Comparison of ENCODE assay signal across 8 mouse cellular contexts in the genomic region with DNA sequence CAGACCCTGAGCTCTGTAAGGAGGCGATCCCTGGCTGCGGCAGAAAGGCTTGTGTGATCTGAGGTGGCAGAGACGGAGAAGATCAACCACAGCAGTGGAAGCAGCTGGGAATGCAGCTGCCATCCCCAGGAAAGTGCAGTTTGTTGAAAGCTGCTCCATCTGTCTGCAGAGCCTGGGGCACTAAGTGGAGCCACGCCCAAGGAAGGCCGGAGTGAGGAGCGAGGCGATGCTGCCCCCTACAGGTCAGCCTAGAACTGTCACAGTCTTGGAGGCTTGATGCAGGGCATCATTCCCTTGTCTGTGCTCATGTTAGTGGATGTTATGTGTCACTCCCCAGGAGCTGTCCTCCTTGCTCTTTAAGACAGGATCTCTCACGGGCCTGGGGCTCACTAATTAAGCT. TPM values are rescaled to one million over a fixed set of nuclear protein-coding genes. Genes with fewer than 3 reads are reported as not detected.
A peak's percentile ranks its signal among the peaks of the same experiment; 100 is the strongest.
DNase-seq lines count a peak whose midpoint lies in the region; ATAC-seq and TF ChIP-seq lines count a peak whose summit lies in the region.

No protein-coding gene starts in this region.

- H3K4me3 ChIP-seq in left cerebral cortex, adult 2 months, result no peak overlapping the region

- DNase-seq in ZHBTc4 (ENCODE audit: low read depth, low spot score), result peak; percentile 89
- DNase-seq in gastrocnemius, adult 8-10 months (ENCODE audit: low spot score in 2 of 2), result peak; percentile 31 to 48
- peak; percentile 31 for DNase-seq in hindlimb bud, embryonic 11.5 days (ENCODE audit: extremely low spot score, low read depth, low spot score)
- peak; percentile 75 to 86 for DNase-seq in left cerebral cortex, adult 2 months (ENCODE audit: extremely low spot score in 1 of 2, low spot score in 2 of 2)
- peak; percentile 72 for DNase-seq in right cerebral cortex, adult 18-20 months
- DNase-seq in urinary bladder, adult 2 months (ENCODE audit: low spot score), result peak; percentile 72

- peak; percentile 84 for TF ChIP-seq CTCF in left cerebral cortex, adult 2 months (IDR thresholded peaks at IDR 0.05)

- peak; percentile 97 for ATAC-seq in common myeloid progenitor, adult 5-6 weeks (replicated peaks; ENCODE audit: low read depth, poor library complexity, severe bottlenecking)
- peak; percentile 98 for ATAC-seq in megakaryocyte, adult 5-6 weeks (ENCODE audit: poor library complexity, severe bottlenecking)

- intact Hi-C loops in left cerebral cortex, adult 2 months (cut with DNase I), result loop anchor here (1.0 to 2.0 kb wide), 4 partner anchors 52 to 510 kb away; no protein-coding TSS in a partner anchor

- no peak overlapping the region for H3K27ac ChIP-seq in left cerebral cortex, adult 2 months

RNA-seq across cellular contexts. Expression of a gene that starts 32.5 kb away (rescaled TPM):
- 6.3 and 8.3 TPM in 2 replicates for total RNA-seq in common myeloid progenitor, adult 5-6 weeks (2017)
- total RNA-seq in gastrocnemius, adult 8-10 months (2022), result 1 to 10 TPM; 1.7 to 3.6 (median 2.8) TPM
- 1 to 10 TPM; 7.4 to 9.3 TPM for total RNA-seq in left cerebral cortex, adult 2 months (2021)
- total RNA-seq in megakaryocyte, adult 5-6 weeks (2015), result 6.4 and 7.6 TPM in 2 replicates
- 11.4 and 12.6 TPM in 2 replicates for total RNA-seq in megakaryocyte, adult 5-6 weeks (2017)
- polyA plus RNA-seq in urinary bladder, adult 2 months (2012; rRNA removed), result 13.0 and 14.9 TPM in 2 replicates

Comparison
In these comparisons a context has a peak if more than half of its experiments do, and no peak if none do; other contexts are left out.
1. DNase-seq: peak in every context shown above with its lines; median percentile 89 in ZHBTc4; 80 in left cerebral cortex, adult 2 months; 72 in right cerebral cortex, adult 18-20 months; 72 in urinary bladder, adult 2 months; 40 in gastrocnemius, adult 8-10 months; 31 in hindlimb bud, embryonic 11.5 days.